Mouse (Mus musculus): ENCODE measurements around the gene Ube2s. TPM values are rescaled to one million over a fixed set of nuclear protein-coding genes. Genes with fewer than 3 reads are reported as not detected.

Ube2s gene
- polyA plus RNA-seq, 1 experiment from 2014 or later, result 135 TPM

DNA sequence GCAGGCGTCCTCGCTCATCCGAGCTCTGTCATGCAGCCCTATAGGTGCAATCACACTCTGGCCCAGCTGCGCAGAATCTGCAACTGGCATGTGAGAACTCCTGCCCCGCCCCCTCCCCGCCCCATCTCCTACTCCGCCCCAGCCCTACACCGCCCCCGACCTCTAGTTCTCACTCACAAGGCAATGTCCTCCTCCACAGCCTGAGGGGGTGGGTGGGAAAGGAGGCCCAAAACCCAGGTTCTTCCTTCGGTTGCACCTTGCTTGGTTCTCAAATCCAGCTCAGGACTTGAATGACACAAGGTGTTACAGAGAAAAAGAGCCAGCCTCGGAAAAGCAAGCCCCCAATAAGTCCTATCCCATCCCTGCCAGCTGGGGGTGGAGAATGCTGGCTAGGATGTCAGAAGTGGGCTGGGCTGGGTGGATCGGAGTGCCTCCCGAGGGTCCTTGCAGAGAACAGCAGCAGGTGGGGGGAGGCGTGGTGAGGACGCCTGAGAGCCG, 30.3 kb upstream of the Ube2s start:
- Histone ChIP-seq H3K36me3 (replicated peaks; ENCODE audit: insufficient read depth, low read length) (no peaks in the 10 kb centered on the region), H3K9me3 (ENCODE audit: low read length) (no peaks in the 10 kb centered on the region; the same call in 1 of the 2 replicates), H3K4me1 (ENCODE audit: insufficient read depth) (peaks cover 8% of the 10 kb centered on the region), H3K27ac (ENCODE audit: low read depth) (no peak overlapping the region), H3K9ac (replicated peaks) (no peak overlapping the region), H3K27me3 (ENCODE audit: insufficient read depth, low read length) (peaks cover 61% of the 10 kb centered on the region), H3K4me2 (ENCODE audit: low read depth, low read length) (no peak overlapping the region), H3K4me3 (ENCODE audit: low read depth, low read length) (no peak overlapping the region)
- no peak for TF ChIP-seq CTCF (IDR thresholded peaks at IDR 0.05; ENCODE audit: low read depth)
- TF ChIP-seq EP300 (IDR thresholded peaks at IDR 0.05; ENCODE audit: low read depth), result no peak
- WGBS (ENCODE audit: insufficient replicate concordance), result 2% methylated on average over 16 of the region's 16 CpGs
- ATAC-seq, result 0 out of 2 replicates have a peak, but pooled peaks have one; percentile 35
- peak; percentile 42 for DNase-seq

DNA sequence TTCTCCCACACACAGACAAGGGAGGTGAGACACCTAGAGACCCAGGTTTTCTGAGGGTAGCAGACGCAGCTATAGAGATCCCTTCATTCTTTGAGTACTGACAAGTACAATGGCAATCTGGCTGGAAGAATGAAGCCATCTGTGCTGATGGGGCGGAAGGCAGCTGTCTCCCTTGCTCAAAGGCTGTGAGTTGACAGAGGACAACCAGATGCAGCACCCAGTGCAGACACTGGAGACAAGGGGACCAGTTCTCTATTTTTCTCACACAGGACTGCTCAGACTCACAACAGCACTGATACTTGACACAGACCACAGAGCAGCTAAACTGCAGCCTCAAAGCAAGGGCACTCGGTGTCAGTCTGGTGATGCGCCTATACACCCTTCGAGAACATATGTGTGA, 29.7 kb upstream of the Ube2s start:
- no peak for DNase-seq
- Histone ChIP-seq H3K9ac (replicated peaks) (no peak overlapping the region), H3K4me3 (ENCODE audit: low read depth, low read length) (no peak overlapping the region), H3K27me3 (ENCODE audit: insufficient read depth, low read length) (peaks cover 67% of the 10 kb centered on the region), H3K36me3 (replicated peaks; ENCODE audit: insufficient read depth, low read length) (no peaks in the 10 kb centered on the region), H3K27ac (ENCODE audit: low read depth) (no peak overlapping the region), H3K9me3 (ENCODE audit: low read length) (no peaks in the 10 kb centered on the region), H3K4me2 (ENCODE audit: low read depth, low read length) (no peak overlapping the region), H3K4me1 (ENCODE audit: insufficient read depth) (peaks cover 8% of the 10 kb centered on the region)
- ATAC-seq, result no peak
- WGBS (ENCODE audit: insufficient replicate concordance), result 56% methylated on average over 5 of the region's 5 CpGs
- TF ChIP-seq EP300 (IDR thresholded peaks at IDR 0.05; ENCODE audit: low read depth), result no peak
- no peak for TF ChIP-seq CTCF (IDR thresholded peaks at IDR 0.05; ENCODE audit: low read depth)

DNA sequence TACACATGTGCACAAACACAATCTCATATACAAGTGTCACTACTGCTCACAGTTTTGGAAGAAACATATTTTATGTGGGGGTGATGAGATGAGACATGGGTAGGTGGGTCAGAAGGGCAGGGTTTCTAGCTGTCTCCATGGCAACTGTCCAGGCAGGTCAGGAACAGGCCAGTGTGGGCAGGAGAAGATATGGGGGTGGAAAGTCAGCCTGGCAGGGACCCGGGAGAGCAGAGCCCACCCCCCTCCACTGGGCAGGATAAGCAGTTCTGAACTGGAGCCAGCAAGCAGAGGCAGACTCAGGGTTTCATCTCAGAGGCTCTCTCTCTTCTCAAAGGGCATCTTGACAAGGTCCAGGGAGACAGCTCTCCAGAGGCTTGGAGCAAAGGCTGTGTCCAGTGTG, 25.2 kb upstream of the Ube2s start:
- H3K4me1 ChIP-seq (ENCODE audit: insufficient read depth), result peaks cover 7% of the 10 kb centered on the region; the same call in 1 of the 2 replicates
- ATAC-seq (no peak), DNase-seq (no peak)
- no peak overlapping the region for H3K4me3 ChIP-seq (ENCODE audit: low read depth, low read length)
- H3K36me3 ChIP-seq (replicated peaks; ENCODE audit: insufficient read depth, low read length), result no peaks in the 10 kb centered on the region
- peaks cover 63% of the 10 kb centered on the region for H3K27me3 ChIP-seq (ENCODE audit: insufficient read depth, low read length)
- WGBS (ENCODE audit: insufficient replicate concordance), result 0% methylated on average over 1 of the region's 1 CpGs
- H3K4me2 ChIP-seq (ENCODE audit: low read depth, low read length), result no peak overlapping the region
- no peak overlapping the region for H3K27ac ChIP-seq (ENCODE audit: low read depth)
- TF ChIP-seq EP300 (IDR thresholded peaks at IDR 0.05; ENCODE audit: low read depth) (no peak), CTCF (IDR thresholded peaks at IDR 0.05; ENCODE audit: low read depth) (no peak)
- no peak overlapping the region for H3K9ac ChIP-seq (replicated peaks)
- H3K9me3 ChIP-seq (ENCODE audit: low read length), result no peaks in the 10 kb centered on the region

DNA sequence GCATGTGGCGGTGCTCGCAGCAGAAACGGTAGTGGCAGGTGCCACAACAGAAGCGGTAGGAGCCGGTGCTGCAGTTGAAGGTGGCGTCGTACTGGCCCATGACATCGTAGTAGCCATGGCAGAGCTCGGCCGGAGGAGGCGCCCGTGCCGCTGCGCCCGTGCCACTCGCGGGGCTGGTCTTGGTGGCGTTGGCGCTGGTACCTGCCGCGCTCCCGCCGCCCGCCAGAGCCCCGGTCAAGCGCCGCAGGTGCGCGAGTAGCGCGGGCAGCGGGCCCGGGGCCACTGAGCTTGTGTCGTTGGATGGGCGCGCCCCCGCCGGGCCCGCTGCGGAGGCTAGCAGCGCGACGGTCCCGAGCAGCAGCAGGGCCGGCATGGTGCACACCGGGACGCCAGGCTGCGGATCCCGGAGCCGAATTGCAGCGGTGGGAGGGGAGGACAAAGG, 24.0 kb upstream of the Ube2s start:
- Histone ChIP-seq H3K36me3 (replicated peaks; ENCODE audit: insufficient read depth, low read length) (no peaks in the 10 kb centered on the region), H3K27ac (ENCODE audit: low read depth) (no peak overlapping the region), H3K27me3 (ENCODE audit: insufficient read depth, low read length) (peaks cover 57% of the 10 kb centered on the region), H3K9me3 (ENCODE audit: low read length) (no peaks in the 10 kb centered on the region), H3K4me3 (ENCODE audit: low read depth, low read length) (peak overlapping the region; percentile 37), H3K9ac (replicated peaks) (no peak overlapping the region), H3K4me2 (ENCODE audit: low read depth, low read length) (peak overlapping the region; percentile 74), H3K4me1 (ENCODE audit: insufficient read depth) (peaks cover 7% of the 10 kb centered on the region; the same call in 1 of the 2 replicates)
- under 1% methylated on average over 42 of the region's 51 CpGs for WGBS (ENCODE audit: insufficient replicate concordance)
- no peak for TF ChIP-seq EP300 (IDR thresholded peaks at IDR 0.05; ENCODE audit: low read depth)
- TF ChIP-seq CTCF (IDR thresholded peaks at IDR 0.05; ENCODE audit: low read depth), result peak; percentile 53
- peak; percentile 64 for DNase-seq
- ATAC-seq, result peak; percentile 92

DNA sequence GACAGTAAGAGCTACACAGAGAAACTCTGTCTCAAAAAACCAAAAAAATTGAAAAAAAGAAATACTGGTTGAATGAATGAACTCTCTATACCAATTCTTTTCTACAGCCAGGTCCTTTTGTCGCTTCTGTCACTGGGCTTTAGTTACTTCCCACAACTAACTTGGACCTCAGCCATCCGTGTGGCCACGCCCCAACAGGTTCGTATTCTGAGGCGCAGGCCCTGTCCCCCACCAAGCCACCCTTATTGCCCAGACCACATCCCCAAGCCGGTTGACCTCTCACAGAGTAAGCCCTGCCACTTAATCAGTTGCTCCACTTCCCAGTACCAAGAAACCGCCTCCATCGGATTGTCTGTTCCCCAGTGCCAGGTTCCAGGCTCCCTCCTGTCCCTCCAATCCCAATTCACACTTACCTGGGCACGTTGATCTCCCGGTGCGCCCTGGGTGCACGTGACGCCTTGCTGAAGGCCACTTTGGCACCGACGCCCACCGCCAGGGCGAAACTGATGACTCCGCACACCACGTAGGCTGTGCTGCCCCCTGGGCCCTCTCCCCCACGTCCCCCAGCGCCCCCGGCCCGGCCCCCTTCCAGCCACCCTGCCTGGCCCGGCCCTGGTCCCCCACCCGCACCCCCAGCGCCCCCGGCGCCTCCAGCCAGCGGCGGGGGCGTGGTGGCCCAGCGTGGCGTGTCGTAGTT, 23.4 kb upstream of the Ube2s start:
- Histone ChIP-seq H3K36me3 (replicated peaks; ENCODE audit: insufficient read depth, low read length) (no peaks in the 10 kb centered on the region), H3K9ac (replicated peaks) (no peak overlapping the region), H3K4me2 (ENCODE audit: low read depth, low read length) (peak overlapping the region; percentile 74), H3K27ac (ENCODE audit: low read depth) (no peak overlapping the region), H3K4me1 (ENCODE audit: insufficient read depth) (peaks cover 7% of the 10 kb centered on the region; the same call in 1 of the 2 replicates), H3K4me3 (ENCODE audit: low read depth, low read length) (peak overlapping the region; percentile 37), H3K9me3 (ENCODE audit: low read length) (no peaks in the 10 kb centered on the region), H3K27me3 (ENCODE audit: insufficient read depth, low read length) (peaks cover 62% of the 10 kb centered on the region)
- DNase-seq (no peak), ATAC-seq (peak; percentile 17; the same call in 1 of the 2 replicates)
- TF ChIP-seq EP300 (IDR thresholded peaks at IDR 0.05; ENCODE audit: low read depth) (no peak), CTCF (IDR thresholded peaks at IDR 0.05; ENCODE audit: low read depth) (no peak)
- 4% methylated on average over 30 of the region's 34 CpGs for WGBS (ENCODE audit: insufficient replicate concordance)

DNA sequence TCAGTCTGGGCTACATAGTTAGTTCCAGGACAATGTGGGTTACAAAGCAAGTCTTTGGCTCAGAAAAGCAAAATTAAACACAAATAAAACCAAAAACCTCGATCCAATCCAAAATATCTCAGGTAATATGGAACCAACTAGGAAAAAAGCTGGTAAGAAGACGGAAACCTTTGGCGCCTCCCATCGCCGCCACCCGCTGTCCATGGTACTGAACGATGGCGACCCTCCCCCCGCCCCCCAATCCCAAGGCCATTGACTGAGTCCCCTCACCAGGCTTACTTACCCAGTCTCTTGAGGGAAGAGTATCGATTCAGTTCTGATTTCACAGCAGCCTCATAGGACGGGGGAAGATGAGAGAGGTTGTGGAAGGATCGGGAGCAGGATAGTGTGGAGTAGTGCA, 18.1 kb upstream of the Ube2s start:
- no peaks in the 10 kb centered on the region for H3K36me3 ChIP-seq (replicated peaks; ENCODE audit: insufficient read depth, low read length)
- DNase-seq (no peak), ATAC-seq (no peak)
- H3K27me3 ChIP-seq (ENCODE audit: insufficient read depth, low read length), result peaks cover 31% of the 10 kb centered on the region
- H3K4me3 ChIP-seq (ENCODE audit: low read depth, low read length), result no peak overlapping the region
- no peak overlapping the region for H3K4me2 ChIP-seq (ENCODE audit: low read depth, low read length)
- H3K9me3 ChIP-seq (ENCODE audit: low read length), result no peaks in the 10 kb centered on the region
- H3K4me1 ChIP-seq (ENCODE audit: insufficient read depth), result no peaks in the 10 kb centered on the region
- no peak overlapping the region for H3K27ac ChIP-seq (ENCODE audit: low read depth)
- H3K9ac ChIP-seq (replicated peaks), result no peak overlapping the region
- WGBS (ENCODE audit: insufficient replicate concordance), result 4% methylated on average over 12 of the region's 12 CpGs
- TF ChIP-seq CTCF (IDR thresholded peaks at IDR 0.05; ENCODE audit: low read depth), result no peak
- no peak for TF ChIP-seq EP300 (IDR thresholded peaks at IDR 0.05; ENCODE audit: low read depth)
